Mouse (Mus musculus) heart, adult 2 months (tissue): ENCODE measurements around the gene Acsl4. TPM values are rescaled to one million over a fixed set of nuclear protein-coding genes. Genes with fewer than 3 reads are reported as not detected.

Source experiments
- DNase-seq, 2 experiments: peaks; one replicate each; pipeline ENCODE4 v3.0.0; 2021
- H3K27ac ChIP-seq: fragments of 200-600 bp; 2 replicates; pipeline ENCODE4 v1.8.1; 2022
- H3K27me3 ChIP-seq: fragments of 200-500 bp; 2 replicates; pipeline ENCODE4 v1.6.1; 2012; ENCODE audit warnings: mild to moderate bottlenecking, low read length, inconsistent platforms, mixed read lengths; ENCODE audit not compliant: control insufficient read depth, insufficient read depth
- H3K36me3 ChIP-seq: fragments of 200-500 bp; 2 replicates; pipeline ENCODE4 v1.6.1; 2012; ENCODE audit warnings: low read length, inconsistent platforms; ENCODE audit not compliant: control insufficient read depth, insufficient read depth
- H3K4me1 ChIP-seq: fragments of 200-500 bp; 2 replicates; pipeline ENCODE4 v1.6.1; 2011; ENCODE audit warnings: low read length; ENCODE audit not compliant: control insufficient read depth, insufficient read depth
- H3K4me3 ChIP-seq: fragments of 200-600 bp; 2 replicates; pipeline ENCODE4 v1.8.1; 2022
- H3K79me2 ChIP-seq: fragments of 200-500 bp; replicated peaks from 2 replicates; pipeline ENCODE4 v1.6.1; 2012; ENCODE audit warnings: mild to moderate bottlenecking, inconsistent platforms, low read length, moderate library complexity, mixed read lengths; ENCODE audit not compliant: control insufficient read depth, insufficient read depth
- H3K9ac ChIP-seq: fragments of 200-500 bp; 2 replicates; pipeline ENCODE4 v1.6.1; 2012; ENCODE audit warnings: low read depth, mild to moderate bottlenecking, control low read depth, inconsistent platforms, low read length, mixed read lengths
- CTCF ChIP-seq: fragments of 200-600 bp; IDR thresholded peaks from 2 replicates; pipeline ENCODE4 v1.8.1; 2022; ENCODE audit warnings: antibody characterized with exemption, mild to moderate bottlenecking, moderate library complexity
- EP300 ChIP-seq: fragments of 200-500 bp; IDR thresholded peaks from 2 replicates; pipeline ENCODE4 v1.6.1; 2011; ENCODE audit warnings: low read depth, low read length, control low read depth; ENCODE audit not compliant: insufficient read depth
- POLR2A ChIP-seq: fragments of 200-500 bp; IDR thresholded peaks from 2 replicates; pipeline ENCODE4 v1.6.1; 2011; ENCODE audit warnings: mild to moderate bottlenecking, low read depth, low read length, control low read depth; ENCODE audit not compliant: insufficient read depth
- WGBS: fragments of 180-500 bp; shearing (Covaris S2); methylation state at CpG from one replicate; pipeline ENCODE4 v1.1.7; 2018; 5-methylcytosine and 5-hydroxymethylcytosine counted together
- intact Hi-C: fragments of 180-260 bp; cut with DNase I; formaldehyde crosslinking; loops from one replicate; pipeline ENCODE4 v1.15.1; 2025
- polyA plus RNA-seq: library from polyadenylated mRNA; depleted of rRNA; stranded (reverse); fragments of >200 nt; gene quantifications from 2 replicates; pipeline ENCODE4 v1.2.3, GENCODE M21; 2012
- total RNA-seq, 2 experiments: library from RNA; stranded (reverse); gene quantifications; 2 replicates each; pipeline ENCODE4 v1.2.3; 2021

Gene Acsl4
- total and polyA plus RNA-seq, 3 experiments = 2.2 to 11.0 (median 9.3) TPM

GRCm38 (mm10) chrX:142358427-142358826 lies 31.9 kb downstream of the Acsl4 start:
- H3K27me3 ChIP-seq = no peaks in the 10 kb centered on the region
- no peak overlapping the region for H3K27ac ChIP-seq
- no peak overlapping the region for H3K9ac ChIP-seq
- H3K36me3 ChIP-seq = no peaks in the 10 kb centered on the region
- intact Hi-C loops = no loop called here
- TF ChIP-seq CTCF (peak; percentile 38), POLR2A (no peak)
- H3K79me2 ChIP-seq = no peaks in the 10 kb centered on the region
- 72% methylated on average over 5 of the region's 5 CpGs for WGBS
- no peaks in the 10 kb centered on the region for H3K4me1 ChIP-seq
- DNase-seq = no peak
- H3K4me3 ChIP-seq = no peak overlapping the region

GRCm38 (mm10) chrX:142336207-142336606 lies 54.1 kb downstream of the Acsl4 start:
- Histone ChIP-seq H3K79me2 (no peaks in the 10 kb centered on the region), H3K36me3 (no peaks in the 10 kb centered on the region), H3K4me1 (no peaks in the 10 kb centered on the region), H3K27me3 (no peaks in the 10 kb centered on the region), H3K27ac (no peak overlapping the region), H3K4me3 (no peak overlapping the region), H3K9ac (no peak overlapping the region)
- intact Hi-C loops = no loop called here
- TF ChIP-seq CTCF (no peak), EP300 (no peak), POLR2A (no peak)
- 90% methylated on average over 6 of the region's 6 CpGs for WGBS
- DNase-seq = no peak

- TF ChIP-seq CTCF = no peak
- TF ChIP-seq EP300 = no peak
- no peak for TF ChIP-seq POLR2A
- H3K4me1 ChIP-seq = no peaks in the 10 kb centered on the region
- H3K9ac ChIP-seq = no peak overlapping the region
- no peaks in the 10 kb centered on the region for H3K79me2 ChIP-seq
- no peak for DNase-seq
- H3K27ac ChIP-seq = no peak overlapping the region
- H3K27me3 ChIP-seq = no peaks in the 10 kb centered on the region
- intact Hi-C loops = no loop called here
- 86% methylated on average over 5 of the region's 5 CpGs for WGBS
- no peaks in the 10 kb centered on the region for H3K36me3 ChIP-seq
- no peak overlapping the region for H3K4me3 ChIP-seq
These were observed 54.8 kb downstream of the Acsl4 start for GRCm38 (mm10) chrX:142335502-142335901.

GRCm38 (mm10) chrX:142325760-142326159 lies 64.6 kb downstream of the Acsl4 start:
- Histone ChIP-seq H3K79me2 (no peaks in the 10 kb centered on the region), H3K4me1 (no peaks in the 10 kb centered on the region), H3K27me3 (no peaks in the 10 kb centered on the region), H3K9ac (no peak overlapping the region), H3K36me3 (no peaks in the 10 kb centered on the region), H3K27ac (no peak overlapping the region), H3K4me3 (no peak overlapping the region)
- intact Hi-C loops = loop anchor here (5.0 kb wide), 1 partner anchor 217 kb away; no protein-coding TSS in a partner anchor
- WGBS = 51% methylated on average over 2 of the region's 2 CpGs
- TF ChIP-seq POLR2A (no peak), CTCF (peak; percentile 35)
- DNase-seq = no peak

GRCm38 (mm10) chrX:142316106-142316505 lies 74.2 kb downstream of the Acsl4 start:
- Histone ChIP-seq H3K4me3 (no peak overlapping the region), H3K27me3 (no peaks in the 10 kb centered on the region), H3K9ac (no peak overlapping the region), H3K4me1 (no peaks in the 10 kb centered on the region), H3K36me3 (no peaks in the 10 kb centered on the region), H3K27ac (no peak overlapping the region), H3K79me2 (no peaks in the 10 kb centered on the region)
- 79% methylated on average over 9 of the region's 9 CpGs for WGBS
- DNase-seq = no peak
- intact Hi-C loops = no loop called here
- TF ChIP-seq POLR2A (no peak), EP300 (no peak), CTCF (no peak)

GRCm38 (mm10) chrX:142315270-142315669 lies 75.1 kb downstream of the Acsl4 start:
- TF ChIP-seq POLR2A (no peak), EP300 (no peak), CTCF (no peak)
- Histone ChIP-seq H3K27me3 (no peaks in the 10 kb centered on the region), H3K79me2 (no peaks in the 10 kb centered on the region), H3K4me3 (no peak overlapping the region), H3K27ac (no peak overlapping the region), H3K36me3 (no peaks in the 10 kb centered on the region), H3K9ac (no peak overlapping the region), H3K4me1 (no peaks in the 10 kb centered on the region)
- WGBS = 71% methylated on average over 8 of the region's 8 CpGs
- DNase-seq = no peak
- intact Hi-C loops = loop anchor here (2.0 kb wide), 1 partner anchor 78 kb away; no protein-coding TSS in a partner anchor
